Mouse (Mus musculus) retina, postnatal 7 days (tissue): ENCODE measurements at regions not wholly inside any gene's neighbourhood (a gene's known extent, or its start where the extent isn't known, plus 50 kb on each side); places are given as distances from the start of the nearest gene placed in this dataset.

Source experiments
- DNase-seq: peaks from one replicate; pipeline ENCODE4 v3.0.0-alpha.2; 2012; ENCODE audit warnings: low read depth, low spot score

- no peak for DNase-seq
These were observed 744.6 kb downstream of the Inhba start for GRCm38 (mm10) chr13:16756264-16756663.

- DNase-seq = no peak
These were observed 748.4 kb downstream of the Inhba start for GRCm38 (mm10) chr13:16760045-16760444.

- DNase-seq = no peak
These were observed 749.8 kb downstream of the Inhba start for GRCm38 (mm10) chr13:16761415-16761814.

GRCm38 (mm10) chr13:16762326-16762725 is 750.7 kb downstream of the Inhba start:
- no peak for DNase-seq

DNA sequence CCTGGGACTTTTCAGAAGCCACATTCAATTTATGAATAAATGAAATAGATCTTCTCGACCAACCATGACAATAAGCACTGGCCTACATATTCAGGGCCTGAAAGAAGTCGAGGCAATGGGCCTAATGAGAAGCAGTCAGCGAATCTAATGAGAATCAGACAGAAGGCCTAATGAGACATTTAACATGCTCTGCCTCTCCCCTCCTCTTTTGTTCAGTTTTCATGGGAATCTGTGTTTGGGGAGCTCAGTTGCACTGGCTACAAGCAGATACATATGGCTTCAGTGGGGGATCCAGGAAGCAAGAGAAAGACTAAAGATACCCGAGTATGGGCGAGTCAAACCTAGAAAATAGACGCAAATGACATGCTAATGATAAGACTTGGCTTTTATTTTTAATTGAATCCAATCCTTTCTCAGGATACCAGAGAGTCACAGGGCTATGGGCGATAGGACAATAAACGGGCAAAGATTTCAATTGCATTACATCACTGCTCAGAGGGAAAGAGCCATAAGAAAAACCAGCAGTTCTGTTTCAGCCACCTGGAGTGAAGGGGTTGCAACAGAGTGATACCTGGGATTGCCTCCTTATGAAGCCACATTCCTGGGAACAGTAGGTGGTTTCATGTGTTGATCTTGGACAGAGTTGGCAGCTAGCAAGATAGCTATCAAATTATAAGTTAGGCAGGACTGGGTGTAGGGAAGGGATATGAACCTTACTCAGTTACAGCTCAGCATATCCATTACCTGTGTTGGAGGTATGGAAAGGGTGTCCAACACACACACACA is 751.3 kb downstream of the Inhba start:
- DNase-seq = peak; percentile 8

GRCm38 (mm10) chr13:16763746-16764145 is 752.1 kb downstream of the Inhba start:
- DNase-seq = no peak

GRCm38 (mm10) chr13:16769409-16769808 is 757.8 kb downstream of the Inhba start:
- DNase-seq = no peak

GRCm38 (mm10) chr13:16769848-16770422 is 758.3 kb downstream of the Inhba start:
- DNase-seq = no peak

DNA sequence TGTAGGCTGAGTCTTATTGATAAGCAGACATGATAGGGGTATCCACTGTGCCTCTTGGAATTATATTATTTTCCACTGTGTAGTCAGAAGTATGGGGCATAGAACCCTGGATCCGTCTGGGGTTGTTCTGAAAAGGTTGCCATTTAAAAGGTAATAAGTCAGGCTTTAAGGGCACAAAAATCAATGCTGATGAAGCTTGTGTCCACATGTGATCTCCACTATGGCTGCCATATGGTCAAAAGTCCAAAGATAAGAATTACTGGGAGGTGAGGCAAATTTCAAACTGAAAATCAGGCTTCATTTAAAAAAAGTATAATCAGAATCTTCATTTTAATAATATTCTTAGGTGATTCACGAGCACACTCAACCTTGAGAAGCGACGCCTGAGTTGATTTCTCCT is 760.2 kb downstream of the Inhba start:
- DNase-seq = no peak

DNA sequence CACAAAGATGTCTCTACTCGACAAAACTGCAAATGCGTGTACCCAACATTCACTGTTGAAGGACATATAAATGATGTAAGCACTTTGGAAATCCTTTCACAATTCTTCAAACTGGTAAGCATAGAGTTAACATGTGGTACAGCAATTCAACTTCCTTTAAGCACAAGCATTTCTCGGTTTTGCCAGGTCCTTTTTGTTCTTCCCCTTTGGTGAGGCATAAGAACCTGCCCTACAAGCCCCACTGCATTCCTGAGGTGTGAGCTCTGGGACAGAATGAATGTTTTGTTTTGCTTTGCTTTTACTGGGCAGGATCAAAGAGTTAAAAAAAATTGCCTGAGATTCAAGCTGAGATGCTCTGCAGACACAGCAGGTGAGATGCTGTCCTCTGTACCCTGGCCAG is 793.9 kb downstream of the Inhba start:
- no peak for DNase-seq
